Mouse (Mus musculus): Measurements from ENCODE around the gene Fchsd2. TPM values are rescaled to one million over a fixed set of nuclear protein-coding genes. Genes with fewer than 3 reads are reported as not detected.

Fchsd2 gene
- total and polyA plus RNA-seq, 3 experiments = 8.2 to 25.1 (median 15.3) TPM

GRCm38 (mm10) chr7:101210826-101211225 lies 118.2 kb downstream of the Fchsd2 start:
- no peak for DNase-seq

- DNase-seq = no peak
Measured at GRCm38 (mm10) chr7:101213515-101214263, 121.0 kb downstream of the Fchsd2 start.

- DNase-seq = no peak
Measured at GRCm38 (mm10) chr7:101216724-101217123, 124.1 kb downstream of the Fchsd2 start.

- no peak for DNase-seq
Measured at GRCm38 (mm10) chr7:101223501-101223900, 130.8 kb downstream of the Fchsd2 start.

GRCm38 (mm10) chr7:101229336-101229735 lies 136.7 kb downstream of the Fchsd2 start:
- peak; percentile 15 for DNase-seq

- DNase-seq = no peak
Measured at GRCm38 (mm10) chr7:101231458-101231857, 138.8 kb downstream of the Fchsd2 start.

- no peak for DNase-seq
Measured at GRCm38 (mm10) chr7:101232716-101233115, 140.1 kb downstream of the Fchsd2 start.

- no peak for DNase-seq
Measured at GRCm38 (mm10) chr7:101236712-101237473, 144.2 kb downstream of the Fchsd2 start.

- no peak for DNase-seq
Measured at GRCm38 (mm10) chr7:101248760-101249159, 156.1 kb downstream of the Fchsd2 start.

GRCm38 (mm10) chr7:101249173-101249572 lies 156.5 kb downstream of the Fchsd2 start:
- DNase-seq = no peak

- no peak for DNase-seq
Measured at GRCm38 (mm10) chr7:101253071-101253470, 160.4 kb downstream of the Fchsd2 start.

GRCm38 (mm10) chr7:101258482-101258881 lies 165.8 kb downstream of the Fchsd2 start:
- DNase-seq = no peak

- no peak for DNase-seq
Measured at GRCm38 (mm10) chr7:101261941-101262546, 169.4 kb downstream of the Fchsd2 start.

GRCm38 (mm10) chr7:101263511-101263910 lies 170.8 kb downstream of the Fchsd2 start:
- peak; percentile 48 for DNase-seq

- no peak for DNase-seq
Measured at GRCm38 (mm10) chr7:101267457-101268259, 175.0 kb downstream of the Fchsd2 start.

- DNase-seq = no peak
Measured at GRCm38 (mm10) chr7:101271602-101272001, 178.9 kb downstream of the Fchsd2 start.

- DNase-seq = no peak
Measured at GRCm38 (mm10) chr7:101272466-101273160, 179.9 kb downstream of the Fchsd2 start.

- DNase-seq = no peak
Measured at GRCm38 (mm10) chr7:101282721-101283120, 190.1 kb downstream of the Fchsd2 start.

- no peak for DNase-seq
Measured at GRCm38 (mm10) chr7:101284504-101284903, 191.8 kb downstream of the Fchsd2 start.

- peak; percentile 1 for DNase-seq
Measured at GRCm38 (mm10) chr7:101286891-101287290, 194.2 kb downstream of the Fchsd2 start.

GRCm38 (mm10) chr7:101287820-101288219 lies 195.2 kb downstream of the Fchsd2 start:
- DNase-seq = no peak

Measured in adrenal gland, adult 2 months (tissue).